Mouse (Mus musculus) layer of hippocampus, postnatal 14 days (tissue): Measurements from ENCODE around the gene Slc25a12. TPM values are rescaled to one million over a fixed set of nuclear protein-coding genes. Genes with fewer than 3 reads are reported as not detected.
A peak's percentile ranks its signal among the peaks of the same experiment; 100 is the strongest.

Source experiments
- DNase-seq, 2 experiments: peaks; one replicate each; pipeline ENCODE4 v3.0.0; 2021 to 2022; ENCODE audit warnings: low spot score in 2 of 2, mixed read lengths in 1 of 2
- total RNA-seq, 2 experiments: library from RNA; stranded (reverse); gene quantifications; 2 replicates each; pipeline ENCODE4 v1.2.3; 2021

Slc25a12 gene
- total RNA-seq, 2 experiments from 2014 or later, result 164 to 174 TPM

- DNase-seq, result no peak
These were observed 52.5 kb downstream of the Slc25a12 start for GRCm38 (mm10) chr2:71315022-71315421.

GRCm38 (mm10) chr2:71314080-71314479 lies 53.5 kb downstream of the Slc25a12 start:
- DNase-seq, result no peak

- DNase-seq, result no peak
These were observed 55.5 kb downstream of the Slc25a12 start for GRCm38 (mm10) chr2:71312067-71312466.

GRCm38 (mm10) chr2:71309726-71310125 lies 57.8 kb downstream of the Slc25a12 start:
- no peak for DNase-seq

- no peak for DNase-seq
These were observed 61.2 kb downstream of the Slc25a12 start for GRCm38 (mm10) chr2:71306357-71306756.

GRCm38 (mm10) chr2:71304821-71305220 lies 62.7 kb downstream of the Slc25a12 start:
- DNase-seq, result no peak

GRCm38 (mm10) chr2:71303221-71303620 lies 64.3 kb downstream of the Slc25a12 start:
- no peak for DNase-seq

- DNase-seq, result no peak
These were observed 65.3 kb downstream of the Slc25a12 start for GRCm38 (mm10) chr2:71302156-71302663.

- DNase-seq, result no peak
These were observed 68.8 kb downstream of the Slc25a12 start for GRCm38 (mm10) chr2:71298729-71299128.

GRCm38 (mm10) chr2:71297501-71297900 lies 70.0 kb downstream of the Slc25a12 start:
- DNase-seq, result no peak

- no peak for DNase-seq
These were observed 71.7 kb downstream of the Slc25a12 start for GRCm38 (mm10) chr2:71295844-71296243.

- no peak for DNase-seq
These were observed 73.1 kb downstream of the Slc25a12 start for GRCm38 (mm10) chr2:71294489-71294888.

- no peak for DNase-seq
These were observed 73.6 kb downstream of the Slc25a12 start for GRCm38 (mm10) chr2:71293983-71294382.

GRCm38 (mm10) chr2:71291566-71291965 lies 76.0 kb downstream of the Slc25a12 start:
- DNase-seq, result no peak

- DNase-seq, result peak in 1 of 2 experiments; percentile 37
These were observed 77.3 kb downstream of the Slc25a12 start for GRCm38 (mm10) chr2:71290107-71290775.

- DNase-seq, result no peak
These were observed 85.6 kb downstream of the Slc25a12 start for GRCm38 (mm10) chr2:71281981-71282380.

GRCm38 (mm10) chr2:71278791-71279775 lies 88.5 kb downstream of the Slc25a12 start:
- DNase-seq, result peak in 1 of 2 experiments; percentile 25

GRCm38 (mm10) chr2:71275734-71276133 lies 91.8 kb downstream of the Slc25a12 start:
- no peak for DNase-seq

GRCm38 (mm10) chr2:71273955-71274679 lies 93.4 kb downstream of the Slc25a12 start:
- DNase-seq, result no peak

GRCm38 (mm10) chr2:71270085-71270484 lies 97.5 kb downstream of the Slc25a12 start:
- no peak for DNase-seq

GRCm38 (mm10) chr2:71269332-71269731 lies 98.2 kb downstream of the Slc25a12 start:
- no peak for DNase-seq
